Mouse (Mus musculus) small intestine, adult 10 weeks (tissue): ENCODE measurements around the gene Sec16a. TPM values are rescaled to one million over a fixed set of nuclear protein-coding genes. Genes with fewer than 3 reads are reported as not detected.

Experiments used
- polyA plus RNA-seq: library from polyadenylated mRNA; stranded (reverse); fragments of 350-450 nt; fragmentation: Illumina TruSeq; extraction: RNeasy Lipid Tissue Mini Kit (QIAGEN cat#74804); gene quantifications from one replicate; pipeline ENCODE4 v1.2.3, GENCODE M21; 2014; ENCODE audit warnings: low replicate concordance

Gene Sec16a
- polyA plus RNA-seq: 58.1 TPM

GRCm38 (mm10) chr2:26444946-26445665 lies at the start of gene Sec16a:
Sec16a (minus strand) TSS chr2:26445216.

GRCm38 (mm10) chr2:26408515-26409356 lies 36.3 kb downstream of the Sec16a start, which contains the start of gene Inpp5e:
Inpp5e (minus strand) TSS chr2:26409203.

GRCm38 (mm10) chr2:26389154-26389690 lies 55.8 kb downstream of the Sec16a start, which contains the start of the genes Entr1 and Pmpca:
Entr1 (minus strand) TSS chr2:26389316.
Pmpca (plus strand) TSS chr2:26389339.

GRCm38 (mm10) chr2:26380131-26380771 lies 64.8 kb downstream of the Sec16a start, which contains the start of gene Snapc4:
Snapc4 (minus strand) TSS chr2:26380653.

GRCm38 (mm10) chr2:26360772-26361171 lies 84.2 kb downstream of the Sec16a start, which contains the start of gene Card9:
Card9 (minus strand) TSS chr2:26360918.

Other genes with a start within 250 kb of the Sec16a start
- not detected for gene Lhx3, start 236.9 kb downstream of the Sec16a start, polyA plus RNA-seq
- 6.0 TPM for gene Qsox2, start 207.7 kb downstream of the Sec16a start, polyA plus RNA-seq
- 0.11 TPM for gene Ccdc187, start 150.7 kb downstream of the Sec16a start, polyA plus RNA-seq
- not detected for gene Gpsm1, start 129.7 kb downstream of the Sec16a start, polyA plus RNA-seq
- gene Dnlz, start 93.1 kb downstream of the Sec16a start, polyA plus RNA-seq: 0.67 TPM
- gene Card9, start 84.3 kb downstream of the Sec16a start, polyA plus RNA-seq: not detected
- 2.5 TPM for gene Snapc4, start 64.6 kb downstream of the Sec16a start, polyA plus RNA-seq
- 27.0 TPM for gene Entr1, start 55.9 kb downstream of the Sec16a start, polyA plus RNA-seq
- 81.5 TPM for gene Pmpca, start 55.9 kb downstream of the Sec16a start, polyA plus RNA-seq
- 4.4 TPM for gene Inpp5e, start 36.0 kb downstream of the Sec16a start, polyA plus RNA-seq
- gene Notch1, start 71.4 kb upstream of the Sec16a start, polyA plus RNA-seq: 1.1 TPM
- gene Egfl7, start 134.8 kb upstream of the Sec16a start, polyA plus RNA-seq: 1.0 TPM
- gene Gm20532, start 141.4 kb upstream of the Sec16a start, polyA plus RNA-seq: not detected
- 3.9 TPM for gene Agpat2, start 159.2 kb upstream of the Sec16a start, polyA plus RNA-seq
- not detected for gene Fam69b, start 183.2 kb upstream of the Sec16a start, polyA plus RNA-seq
- not detected for gene Lcn4, start 226.1 kb upstream of the Sec16a start, polyA plus RNA-seq